Mouse (Mus musculus): Measurements from ENCODE around the gene Rsph14.
A peak's percentile ranks its signal among the peaks of the same experiment; 100 is the strongest.

Rsph14 gene

DNA sequence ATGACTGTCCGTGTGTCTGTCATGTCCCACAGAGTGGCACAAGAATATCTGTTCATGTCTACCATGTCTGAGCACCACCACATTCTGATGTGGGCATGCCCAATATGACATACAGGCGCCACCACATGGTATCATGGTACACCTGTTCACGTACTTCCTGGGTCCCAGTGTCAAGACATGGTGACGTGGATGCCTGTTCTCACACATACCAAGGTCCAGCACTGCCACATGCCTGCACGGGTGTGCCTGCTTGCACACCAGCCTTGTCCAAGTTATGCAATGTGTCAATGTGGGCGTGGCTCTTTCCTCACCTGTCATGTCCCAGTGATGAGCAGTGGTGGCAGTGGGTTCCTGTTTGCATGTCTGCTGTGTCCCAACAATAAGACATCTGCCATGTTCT, 99.9 kb downstream of the Rsph14 start:
- no peak for DNase-seq (ENCODE audit: low spot score)

DNA sequence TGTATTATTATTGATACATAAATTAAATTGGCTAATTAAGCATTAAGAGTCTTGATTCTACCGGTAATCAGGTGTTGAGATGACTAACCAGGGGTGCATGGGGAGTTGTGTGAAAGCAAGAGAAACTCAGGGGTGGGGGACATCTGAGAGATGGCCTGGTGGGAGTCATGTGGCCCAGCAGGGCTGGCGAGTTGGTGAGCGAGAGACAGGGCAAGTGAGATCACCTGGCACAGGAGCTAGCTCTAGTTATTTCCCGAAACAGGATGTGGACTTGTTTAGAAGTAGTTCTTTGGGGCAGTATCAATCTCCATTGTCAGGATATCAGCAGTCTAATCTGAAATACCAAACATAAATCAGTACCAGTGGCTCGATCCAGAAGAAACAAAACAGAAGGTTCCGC, 100.8 kb downstream of the Rsph14 start:
- DNase-seq (ENCODE audit: low spot score): no peak

DNA sequence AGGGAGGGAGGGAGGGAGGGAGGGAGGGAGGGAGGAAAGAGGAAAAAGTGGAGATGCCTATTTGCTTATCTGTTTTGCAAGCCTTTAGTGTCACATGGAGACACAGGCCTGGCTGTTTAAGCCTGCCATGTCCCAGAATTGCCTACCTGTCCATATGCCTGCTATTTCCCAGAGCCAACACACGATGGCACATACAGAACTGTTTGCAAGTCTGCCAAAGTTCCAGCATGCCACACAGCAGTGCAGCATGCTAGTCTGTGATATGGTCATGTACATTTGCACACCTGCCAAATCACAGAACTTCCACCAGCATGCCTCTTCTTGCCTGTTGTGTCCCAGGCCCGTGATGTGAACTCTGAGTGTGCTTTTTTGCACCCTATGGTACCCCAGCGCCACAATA, 101.8 kb downstream of the Rsph14 start:
- DNase-seq (ENCODE audit: low spot score): no peak

DNA sequence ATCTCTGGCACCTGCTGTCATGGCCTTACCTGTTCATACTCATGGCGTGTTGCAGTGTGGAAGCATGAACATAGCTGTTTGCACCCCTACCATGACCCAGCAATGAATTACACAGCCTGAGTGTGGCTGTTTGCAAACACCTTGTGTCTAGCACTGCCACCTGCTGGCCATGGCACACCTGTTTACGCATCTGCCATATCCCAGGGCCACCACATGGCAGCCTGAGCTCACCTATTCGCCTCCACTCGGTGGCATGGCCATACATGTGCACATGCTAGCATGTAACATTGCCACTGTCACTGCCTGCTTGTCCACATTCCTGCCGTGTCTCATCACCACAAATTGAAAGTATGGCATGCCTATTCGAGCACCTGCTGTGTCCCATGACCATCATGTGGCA, 102.8 kb downstream of the Rsph14 start:
- no peak for DNase-seq (ENCODE audit: low spot score)

DNA sequence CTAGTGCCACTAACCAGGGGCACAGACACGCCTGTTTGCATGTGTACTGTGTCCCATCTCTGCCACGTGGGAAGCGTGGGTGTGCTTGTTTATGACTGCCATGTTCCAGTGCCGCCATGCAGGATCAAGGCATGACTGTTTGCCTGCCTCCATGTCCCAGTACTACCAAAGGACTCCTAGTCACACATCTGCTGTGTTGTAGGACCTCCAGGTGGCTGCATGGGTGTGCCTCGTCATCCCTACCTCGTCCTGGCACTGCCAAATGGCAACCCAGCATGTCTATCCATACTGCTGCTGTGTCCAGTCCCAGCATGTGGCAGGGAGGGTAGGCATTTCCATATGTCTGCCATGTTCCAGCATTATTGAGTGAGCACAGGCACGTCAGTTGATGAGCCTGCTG, 104.1 kb downstream of the Rsph14 start:
- DNase-seq (ENCODE audit: low spot score): no peak

DNA sequence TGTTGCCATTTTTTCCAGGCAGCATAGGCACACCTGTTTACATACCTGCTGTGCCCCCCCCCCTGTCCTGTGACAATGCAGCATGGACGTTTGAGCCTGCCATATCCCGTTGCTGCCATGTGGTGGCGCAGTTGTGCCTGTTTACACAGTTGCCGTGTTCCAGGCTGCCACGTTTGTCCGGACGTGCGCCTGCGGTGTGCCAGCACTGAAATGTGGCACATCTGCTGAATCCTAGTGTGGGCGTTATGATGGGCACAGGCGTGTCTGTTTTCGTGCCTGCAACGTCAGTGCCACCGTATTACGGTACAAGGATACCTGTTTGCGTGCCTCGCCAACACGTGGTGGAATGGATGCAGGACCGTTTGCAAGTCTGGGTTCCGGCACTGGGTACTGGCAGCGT, 107.1 kb downstream of the Rsph14 start:
- DNase-seq (ENCODE audit: low spot score): peak; percentile 77

DNA sequence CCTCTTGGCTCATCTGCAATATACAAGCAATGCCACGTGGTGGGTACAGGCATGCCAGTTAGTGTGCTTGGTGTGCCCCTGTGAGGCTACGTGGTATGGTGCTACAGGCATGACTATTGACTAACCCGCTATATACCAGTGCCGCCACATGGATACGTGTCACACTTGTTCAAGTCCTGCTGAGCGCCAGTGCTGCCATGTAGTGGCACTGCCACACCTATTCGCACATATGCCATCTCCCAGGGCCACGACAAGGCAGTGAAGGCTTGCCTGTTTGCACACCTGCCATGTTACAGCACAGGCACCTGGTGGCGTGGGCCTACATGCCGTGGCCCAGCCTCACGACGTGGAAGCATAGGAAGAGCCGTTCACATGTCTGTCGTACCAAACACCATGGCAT, 108.1 kb downstream of the Rsph14 start:
- no peak for DNase-seq (ENCODE audit: low spot score)

DNA sequence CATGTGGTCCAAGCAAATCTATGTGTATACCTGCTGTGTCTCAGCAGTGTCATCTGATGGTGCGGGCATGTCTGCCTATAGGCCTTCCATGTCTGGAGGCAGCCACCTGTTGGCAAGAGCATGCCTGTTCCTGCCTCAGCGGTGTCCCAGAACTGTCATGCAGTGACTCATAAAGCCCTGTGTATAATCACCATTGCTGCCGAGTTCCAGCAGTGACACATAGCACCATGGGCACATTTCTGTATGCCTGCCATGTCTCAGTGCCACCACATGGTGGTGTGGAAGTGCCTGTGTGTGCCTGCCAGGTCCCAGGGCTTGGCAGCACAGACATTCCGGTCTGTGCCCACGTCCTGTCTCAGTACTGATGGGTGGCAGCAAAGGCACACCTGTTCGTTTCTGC, 109.6 kb downstream of the Rsph14 start:
- DNase-seq (ENCODE audit: low spot score): no peak

DNA sequence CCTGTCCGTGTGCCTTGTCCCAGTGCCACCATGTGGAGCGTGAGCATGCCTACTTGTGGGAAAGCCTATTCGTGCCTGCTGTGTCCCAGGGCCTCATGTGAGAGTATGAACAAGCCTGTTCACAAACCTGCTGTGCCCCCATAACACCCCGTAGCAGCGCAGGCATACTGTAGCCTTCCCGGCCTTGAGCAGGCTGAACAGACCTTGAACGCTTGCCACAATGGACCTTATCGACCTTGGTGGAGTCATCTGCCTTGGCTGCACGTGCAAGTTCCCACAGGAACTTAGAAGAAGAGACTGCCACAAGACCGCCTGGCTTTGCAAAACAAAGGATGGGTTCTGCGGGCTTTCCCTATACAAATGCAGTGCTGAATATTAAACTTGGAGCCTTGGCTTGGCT, 110.8 kb downstream of the Rsph14 start:
- no peak for DNase-seq (ENCODE audit: low spot score)

DNA sequence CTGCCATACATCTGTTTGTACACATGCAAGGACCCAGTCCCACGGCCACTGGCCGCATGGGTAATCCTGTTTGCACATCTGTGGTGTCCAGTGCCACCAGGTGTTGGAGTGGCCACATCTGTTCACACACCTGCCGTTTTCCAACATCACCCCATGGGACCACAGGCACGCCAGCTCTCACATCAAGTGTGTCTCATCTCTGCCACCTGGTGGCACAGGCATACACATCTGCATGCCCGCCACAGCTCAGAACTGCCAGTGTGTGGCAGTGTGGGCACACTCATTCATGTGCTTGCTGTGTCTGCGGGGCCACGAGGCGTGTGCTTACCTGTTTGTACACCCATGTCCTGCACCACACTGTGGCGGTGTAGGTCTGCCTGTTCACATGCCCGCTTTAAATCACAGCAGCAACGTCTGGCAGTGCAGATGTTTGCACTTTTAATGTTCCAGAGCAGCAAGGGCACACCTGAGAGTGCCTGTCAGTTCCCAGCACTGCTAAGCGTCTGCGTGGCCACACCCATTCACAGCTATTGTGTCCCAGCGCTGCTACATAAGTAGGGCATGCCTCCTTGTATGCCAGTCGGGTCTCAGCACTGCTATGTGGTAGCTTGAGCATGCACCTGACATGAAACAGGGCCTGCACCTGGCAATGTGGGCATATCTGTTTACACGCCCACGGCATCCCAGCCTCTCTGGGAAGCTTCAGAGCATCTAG, 111.4 kb downstream of the Rsph14 start:
- peak; percentile 70 for DNase-seq (ENCODE audit: low spot score)

DNA sequence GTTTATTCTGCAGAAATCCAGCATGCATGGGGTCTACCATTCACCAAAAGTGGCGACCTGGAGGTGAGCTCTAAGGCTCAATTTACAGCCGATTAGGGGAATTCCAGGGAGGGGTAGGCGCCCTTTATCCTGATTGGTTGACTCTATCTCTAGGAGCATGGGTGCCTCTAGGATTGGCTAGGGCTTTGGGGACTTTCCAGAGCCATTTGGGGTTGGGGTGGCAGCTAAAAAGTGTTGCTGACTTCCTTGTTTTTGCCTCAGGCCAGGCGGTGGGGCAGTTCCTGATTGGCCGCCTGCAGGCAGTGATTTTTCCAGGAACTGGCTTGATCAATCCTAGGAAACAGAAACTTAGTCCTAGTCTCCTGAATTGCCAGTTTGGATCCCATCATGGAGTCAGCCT, 113.1 kb downstream of the Rsph14 start:
- no peak for DNase-seq (ENCODE audit: low spot score)

DNA sequence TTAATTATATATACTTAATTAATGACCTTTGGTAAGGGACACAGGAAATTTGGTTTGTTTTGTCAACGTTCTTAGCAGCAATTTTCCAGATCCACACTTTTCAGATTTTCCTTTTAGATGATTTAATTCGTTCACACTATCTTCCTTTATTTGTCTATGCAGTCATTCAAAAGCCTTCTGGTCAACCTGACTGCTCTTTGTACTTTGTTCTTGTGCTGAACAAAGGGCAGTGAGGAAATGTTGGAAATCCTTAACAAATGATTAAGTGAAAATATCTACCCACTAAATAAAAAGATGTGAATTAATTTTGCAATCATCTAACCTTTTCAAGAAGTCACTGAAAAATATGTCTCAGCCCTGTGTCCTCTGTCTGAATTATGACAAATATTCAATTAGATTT, 124.0 kb downstream of the Rsph14 start:
- no peak for DNase-seq (ENCODE audit: low spot score)
